Mouse (Mus musculus): ENCODE data around the gene Arhgap42. TPM values are rescaled to one million over a fixed set of nuclear protein-coding genes. Genes with fewer than 3 reads are reported as not detected.

The Arhgap42 gene
- polyA plus RNA-seq, 1 experiment from 2014 or later = 13.9 TPM

- no peaks in the 10 kb centered on the region for H3K36me3 ChIP-seq
- no peak for ATAC-seq (replicated peaks; ENCODE audit: insufficient number of reproducible peaks, insufficient read depth, low FRiP score, low read depth)
- H3K4me3 ChIP-seq = no peak overlapping the region
- no peaks in the 10 kb centered on the region for H3K9me3 ChIP-seq (replicated peaks)
- WGBS = 86% methylated on average over 4 of the region's 4 CpGs
- H3K4me1 ChIP-seq (replicated peaks) = no peaks in the 10 kb centered on the region
- no peaks in the 10 kb centered on the region for H3K27me3 ChIP-seq
- H3K27ac ChIP-seq = no peak overlapping the region
- H3K4me2 ChIP-seq = no peak overlapping the region
- no peak overlapping the region for H3K9ac ChIP-seq
Observed at GRCm38 (mm10) chr9:9097835-9098234, 141.1 kb downstream of the Arhgap42 start.

- WGBS = 70% methylated on average over 1 of the region's 1 CpGs
- Histone ChIP-seq H3K27ac (no peak overlapping the region), H3K9ac (no peak overlapping the region), H3K4me1 (replicated peaks) (no peaks in the 10 kb centered on the region), H3K9me3 (replicated peaks) (no peaks in the 10 kb centered on the region), H3K4me2 (no peak overlapping the region), H3K36me3 (no peaks in the 10 kb centered on the region), H3K27me3 (no peaks in the 10 kb centered on the region), H3K4me3 (no peak overlapping the region)
- ATAC-seq (replicated peaks; ENCODE audit: insufficient number of reproducible peaks, insufficient read depth, low FRiP score, low read depth) = no peak
Observed at GRCm38 (mm10) chr9:9096761-9097160, 142.1 kb downstream of the Arhgap42 start.

- 64% methylated on average over 1 of the region's 1 CpGs for WGBS
Observed at GRCm38 (mm10) chr9:9093096-9093495, 145.8 kb downstream of the Arhgap42 start.

GRCm38 (mm10) chr9:9083441-9083840 is 155.5 kb downstream of the Arhgap42 start:
- H3K9ac ChIP-seq = no peak overlapping the region
- ATAC-seq (replicated peaks; ENCODE audit: insufficient number of reproducible peaks, insufficient read depth, low FRiP score, low read depth) = no peak
- no peak overlapping the region for H3K4me3 ChIP-seq
- H3K36me3 ChIP-seq = no peaks in the 10 kb centered on the region
- H3K4me2 ChIP-seq = no peak overlapping the region
- no peaks in the 10 kb centered on the region for H3K4me1 ChIP-seq (replicated peaks)
- no peaks in the 10 kb centered on the region for H3K9me3 ChIP-seq (replicated peaks)
- 63% methylated on average over 2 of the region's 2 CpGs for WGBS
- H3K27ac ChIP-seq = no peak overlapping the region
- H3K27me3 ChIP-seq = no peaks in the 10 kb centered on the region

More at GRCm38 (mm10) chr9:9093096-9093495, 145.8 kb downstream of the Arhgap42 start:
- Histone ChIP-seq H3K4me1 (replicated peaks) (no peaks in the 10 kb centered on the region), H3K36me3 (no peaks in the 10 kb centered on the region), H3K4me2 (no peak overlapping the region), H3K9ac (no peak overlapping the region), H3K9me3 (replicated peaks) (no peaks in the 10 kb centered on the region), H3K4me3 (no peak overlapping the region), H3K27ac (no peak overlapping the region), H3K27me3 (no peaks in the 10 kb centered on the region)
- no peak for ATAC-seq (replicated peaks; ENCODE audit: insufficient number of reproducible peaks, insufficient read depth, low FRiP score, low read depth)

- ATAC-seq (replicated peaks; ENCODE audit: insufficient number of reproducible peaks, insufficient read depth, low FRiP score, low read depth) = no peak
- Histone ChIP-seq H3K4me1 (replicated peaks) (no peaks in the 10 kb centered on the region), H3K4me3 (no peak overlapping the region), H3K36me3 (no peaks in the 10 kb centered on the region), H3K27ac (no peak overlapping the region), H3K27me3 (no peaks in the 10 kb centered on the region), H3K9me3 (replicated peaks) (no peaks in the 10 kb centered on the region), H3K9ac (no peak overlapping the region), H3K4me2 (no peak overlapping the region)
Observed at GRCm38 (mm10) chr9:9052920-9053319, 186.0 kb downstream of the Arhgap42 start.

- Histone ChIP-seq H3K36me3 (no peaks in the 10 kb centered on the region), H3K27ac (no peak overlapping the region), H3K4me3 (no peak overlapping the region), H3K9ac (no peak overlapping the region), H3K27me3 (no peaks in the 10 kb centered on the region), H3K4me2 (no peak overlapping the region), H3K4me1 (replicated peaks) (no peaks in the 10 kb centered on the region), H3K9me3 (replicated peaks) (no peaks in the 10 kb centered on the region)
- ATAC-seq (replicated peaks; ENCODE audit: insufficient number of reproducible peaks, insufficient read depth, low FRiP score, low read depth) = no peak
- WGBS = 50% methylated on average over 5 of the region's 5 CpGs
Observed at GRCm38 (mm10) chr9:9051184-9051583, 187.7 kb downstream of the Arhgap42 start.

- H3K4me3 ChIP-seq = no peak overlapping the region
- no peaks in the 10 kb centered on the region for H3K36me3 ChIP-seq
- 58% methylated on average over 3 of the region's 3 CpGs for WGBS
- H3K9me3 ChIP-seq (replicated peaks) = no peaks in the 10 kb centered on the region
- no peak overlapping the region for H3K4me2 ChIP-seq
- H3K4me1 ChIP-seq (replicated peaks) = no peaks in the 10 kb centered on the region
- no peak for ATAC-seq (replicated peaks; ENCODE audit: insufficient number of reproducible peaks, insufficient read depth, low FRiP score, low read depth)
- H3K27me3 ChIP-seq = no peaks in the 10 kb centered on the region
- no peak overlapping the region for H3K9ac ChIP-seq
- no peak overlapping the region for H3K27ac ChIP-seq
Observed at GRCm38 (mm10) chr9:9049202-9049601, 189.7 kb downstream of the Arhgap42 start.

- Histone ChIP-seq H3K4me1 (replicated peaks) (peaks cover 5% of the 10 kb centered on the region; the same call in 1 of the 2 replicates), H3K4me2 (no peak overlapping the region), H3K9ac (no peak overlapping the region), H3K36me3 (no peaks in the 10 kb centered on the region), H3K9me3 (replicated peaks) (no peaks in the 10 kb centered on the region), H3K27me3 (no peaks in the 10 kb centered on the region), H3K4me3 (no peak overlapping the region), H3K27ac (no peak overlapping the region)
- WGBS = 78% methylated on average over 7 of the region's 7 CpGs
- no peak for ATAC-seq (replicated peaks; ENCODE audit: insufficient number of reproducible peaks, insufficient read depth, low FRiP score, low read depth)
Observed at GRCm38 (mm10) chr9:9041009-9041408, 197.9 kb downstream of the Arhgap42 start.

- Histone ChIP-seq H3K4me3 (no peak overlapping the region), H3K4me1 (replicated peaks) (peaks cover 5% of the 10 kb centered on the region; the same call in 1 of the 2 replicates), H3K27me3 (no peaks in the 10 kb centered on the region), H3K4me2 (no peak overlapping the region), H3K9me3 (replicated peaks) (no peaks in the 10 kb centered on the region), H3K36me3 (no peaks in the 10 kb centered on the region), H3K27ac (no peak overlapping the region), H3K9ac (no peak overlapping the region)
- 25% methylated on average over 3 of the region's 3 CpGs for WGBS
- ATAC-seq (replicated peaks; ENCODE audit: insufficient number of reproducible peaks, insufficient read depth, low FRiP score, low read depth) = no peak; the same call in 1 of the 2 replicates
Observed at GRCm38 (mm10) chr9:9037017-9037671, 201.8 kb downstream of the Arhgap42 start.

GRCm38 (mm10) chr9:9027904-9028303 is 211.0 kb downstream of the Arhgap42 start:
- H3K9me3 ChIP-seq (replicated peaks) = no peaks in the 10 kb centered on the region
- H3K9ac ChIP-seq = no peak overlapping the region
- no peak overlapping the region for H3K4me3 ChIP-seq
- H3K27ac ChIP-seq = no peak overlapping the region
- 76% methylated on average over 3 of the region's 3 CpGs for WGBS
- H3K4me1 ChIP-seq (replicated peaks) = no peaks in the 10 kb centered on the region
- H3K36me3 ChIP-seq = no peaks in the 10 kb centered on the region
- H3K27me3 ChIP-seq = no peaks in the 10 kb centered on the region
- ATAC-seq (replicated peaks; ENCODE audit: insufficient number of reproducible peaks, insufficient read depth, low FRiP score, low read depth) = no peak
- no peak overlapping the region for H3K4me2 ChIP-seq

GRCm38 (mm10) chr9:9027445-9027844 is 211.5 kb downstream of the Arhgap42 start:
- Histone ChIP-seq H3K9me3 (replicated peaks) (no peaks in the 10 kb centered on the region), H3K27me3 (no peaks in the 10 kb centered on the region), H3K4me3 (no peak overlapping the region), H3K27ac (no peak overlapping the region), H3K9ac (no peak overlapping the region), H3K4me1 (replicated peaks) (no peaks in the 10 kb centered on the region), H3K36me3 (no peaks in the 10 kb centered on the region), H3K4me2 (no peak overlapping the region)
- ATAC-seq (replicated peaks; ENCODE audit: insufficient number of reproducible peaks, insufficient read depth, low FRiP score, low read depth) = no peak
- 20% methylated on average over 5 of the region's 5 CpGs for WGBS

GRCm38 (mm10) chr9:9015108-9015507 is 223.8 kb downstream of the Arhgap42 start:
- no peak overlapping the region for H3K4me3 ChIP-seq
- no peak overlapping the region for H3K9ac ChIP-seq
- ATAC-seq (replicated peaks; ENCODE audit: insufficient number of reproducible peaks, insufficient read depth, low FRiP score, low read depth) = no peak
- no peak overlapping the region for H3K27ac ChIP-seq
- no peak overlapping the region for H3K4me2 ChIP-seq
- peaks cover 4% of the 10 kb centered on the region for H3K36me3 ChIP-seq
- H3K9me3 ChIP-seq (replicated peaks) = no peaks in the 10 kb centered on the region
- H3K27me3 ChIP-seq = no peaks in the 10 kb centered on the region
- 82% methylated on average over 2 of the region's 2 CpGs for WGBS
- H3K4me1 ChIP-seq (replicated peaks) = no peaks in the 10 kb centered on the region

All from heart, embryonic 15.5 days (tissue).